Mouse (Mus musculus): ENCODE results near the gene Klk9.

Klk9 gene

GRCm38 (mm10) chr7:43797333-43797769 lies 5.7 kb downstream of the Klk9 start, which contains the start of gene Klk8:
Gene Klk8 (plus strand): TSS chr7:43797577.
- no peak for DNase-seq

GRCm38 (mm10) chr7:43797844-43798462 lies 6.3 kb downstream of the Klk9 start:
- no peak for DNase-seq

GRCm38 (mm10) chr7:43799876-43800275 lies 8.2 kb downstream of the Klk9 start:
- DNase-seq, result no peak

- DNase-seq, result no peak
These were observed 19.3 kb downstream of the Klk9 start, which contains the start of gene Klk7 for GRCm38 (mm10) chr7:43810994-43811393. Gene Klk7 (plus strand): TSS chr7:43811294.

- no peak for DNase-seq
These were observed 23.5 kb downstream of the Klk9 start for GRCm38 (mm10) chr7:43815211-43815610.

GRCm38 (mm10) chr7:43816746-43817145 lies 25.1 kb downstream of the Klk9 start:
- DNase-seq, result no peak

GRCm38 (mm10) chr7:43821581-43821980 lies 29.9 kb downstream of the Klk9 start:
- no peak for DNase-seq

GRCm38 (mm10) chr7:43824199-43824598 lies 32.5 kb downstream of the Klk9 start, which contains the start of gene Klk6:
Gene Klk6 (plus strand): TSS chr7:43824499.
- DNase-seq, result no peak

GRCm38 (mm10) chr7:43826056-43826455 lies 34.4 kb downstream of the Klk9 start:
- no peak for DNase-seq

GRCm38 (mm10) chr7:43827706-43828105 lies 36.0 kb downstream of the Klk9 start:
- DNase-seq, result no peak

GRCm38 (mm10) chr7:43829006-43829405 lies 37.3 kb downstream of the Klk9 start:
- DNase-seq, result no peak

- DNase-seq, result no peak
These were observed 50.0 kb downstream of the Klk9 start, which contains the start of gene Klk5 for GRCm38 (mm10) chr7:43841701-43842100. Gene Klk5 (plus strand): TSS chr7:43841971.

GRCm38 (mm10) chr7:43843801-43844200 lies 52.1 kb downstream of the Klk9 start:
- no peak for DNase-seq
